Mouse (Mus musculus): ENCODE results near the gene Sdad1. TPM values are rescaled to one million over a fixed set of nuclear protein-coding genes. Genes with fewer than 3 reads are reported as not detected.

The Sdad1 gene
- polyA plus RNA-seq, 1 experiment from 2014 or later: 37.4 TPM

DNA sequence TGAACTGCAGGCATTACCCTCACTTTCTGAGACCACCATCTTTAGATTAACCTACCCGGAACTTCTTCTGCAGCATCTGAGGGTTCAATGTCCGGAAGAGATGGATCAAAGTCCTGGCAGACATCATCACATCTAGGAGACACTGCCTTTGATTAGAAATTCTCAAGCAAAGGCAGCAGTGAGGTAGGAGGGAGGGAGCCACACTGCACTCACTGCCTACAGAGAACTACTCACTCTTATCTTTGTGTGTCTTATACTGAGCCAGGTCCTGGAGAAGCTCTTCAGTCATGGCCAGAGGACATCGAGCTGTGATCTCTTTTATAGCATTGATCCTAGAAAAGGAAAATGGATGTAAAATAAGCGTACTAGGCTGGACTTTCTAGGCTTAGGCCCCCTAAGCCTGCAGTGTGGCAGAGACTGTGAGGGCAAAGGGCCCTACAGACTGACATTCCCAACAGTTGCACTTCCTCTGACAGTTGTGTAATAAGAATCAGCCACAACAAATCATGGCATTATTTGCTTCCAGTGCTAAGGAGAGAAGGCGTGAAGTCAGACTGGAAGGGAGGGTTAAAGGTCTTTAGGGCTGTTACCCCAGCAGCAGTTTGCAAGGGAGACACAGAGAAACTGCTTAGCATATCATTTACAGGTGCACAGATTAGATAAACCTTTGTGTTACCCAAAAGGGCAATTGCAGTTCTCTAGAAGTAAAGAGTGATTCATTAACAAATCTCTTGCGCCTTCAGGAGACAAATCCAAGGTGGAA lies 18.4 kb downstream of the Sdad1 start:
- H3K9ac ChIP-seq (ENCODE audit: low read depth, low read length): no peak overlapping the region
- 92% methylated on average over 6 of the region's 6 CpGs for WGBS
- H3K4me3 ChIP-seq (ENCODE audit: low read depth, low read length): no peak overlapping the region
- ATAC-seq (ENCODE audit: low read depth) (no peak), DNase-seq (ENCODE audit: low spot score) (no peak)
- no peaks in the 10 kb centered on the region for H3K9me3 ChIP-seq (ENCODE audit: control insufficient read depth, low read length)
- no peak overlapping the region for H3K4me2 ChIP-seq (ENCODE audit: low read depth, low read length)
- H3K4me1 ChIP-seq (ENCODE audit: control insufficient read depth, insufficient read depth, low read length): no peaks in the 10 kb centered on the region
- no peak overlapping the region for H3K27ac ChIP-seq (replicated peaks; ENCODE audit: low read depth, low read length)
- H3K27me3 ChIP-seq (replicated peaks; ENCODE audit: control insufficient read depth, insufficient read depth, low read length): no peaks in the 10 kb centered on the region
- H3K36me3 ChIP-seq (ENCODE audit: control insufficient read depth, insufficient read depth, low read length): peaks cover 96% of the 10 kb centered on the region

DNA sequence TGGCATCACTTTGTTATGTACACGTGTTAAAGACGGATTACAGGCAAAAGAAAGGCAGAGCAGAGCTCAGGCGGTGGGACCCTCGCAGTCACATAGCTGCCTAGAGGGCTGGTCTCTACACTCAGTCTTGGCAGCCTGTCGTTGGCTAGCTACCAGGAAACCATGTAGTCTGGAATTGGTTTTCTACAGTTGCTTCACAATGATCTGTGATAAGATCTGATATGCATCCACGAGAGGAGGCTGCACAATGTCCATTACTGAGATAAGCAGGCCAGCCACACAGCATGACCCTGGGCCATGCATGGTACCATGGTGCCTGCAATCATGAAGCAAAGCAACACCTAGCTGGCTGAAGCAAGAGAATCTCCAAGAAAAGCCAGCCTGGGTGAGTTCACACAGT lies 22.4 kb downstream of the Sdad1 start:
- Histone ChIP-seq H3K27ac (replicated peaks; ENCODE audit: low read depth, low read length) (no peak overlapping the region), H3K27me3 (replicated peaks; ENCODE audit: control insufficient read depth, insufficient read depth, low read length) (no peaks in the 10 kb centered on the region), H3K4me3 (ENCODE audit: low read depth, low read length) (no peak overlapping the region), H3K9ac (ENCODE audit: low read depth, low read length) (no peak overlapping the region), H3K4me1 (ENCODE audit: control insufficient read depth, insufficient read depth, low read length) (no peaks in the 10 kb centered on the region), H3K9me3 (ENCODE audit: control insufficient read depth, low read length) (no peaks in the 10 kb centered on the region), H3K4me2 (ENCODE audit: low read depth, low read length) (no peak overlapping the region), H3K36me3 (ENCODE audit: control insufficient read depth, insufficient read depth, low read length) (peaks cover 84% of the 10 kb centered on the region)
- WGBS: 83% methylated on average over 6 of the region's 6 CpGs
- ATAC-seq (ENCODE audit: low read depth): no peak
- DNase-seq (ENCODE audit: low spot score): no peak

GRCm38 (mm10) chr5:92283107-92283506 lies 27.2 kb downstream of the Sdad1 start:
- 0 out of 2 replicates have a peak, but pooled peaks cover 3% of the 10 kb centered on the region for H3K27me3 ChIP-seq (replicated peaks; ENCODE audit: control insufficient read depth, insufficient read depth, low read length)
- no peaks in the 10 kb centered on the region for H3K9me3 ChIP-seq (ENCODE audit: control insufficient read depth, low read length)
- no peak overlapping the region for H3K4me2 ChIP-seq (ENCODE audit: low read depth, low read length)
- 69% methylated on average over 3 of the region's 3 CpGs for WGBS
- no peak overlapping the region for H3K4me3 ChIP-seq (ENCODE audit: low read depth, low read length)
- no peak overlapping the region for H3K27ac ChIP-seq (replicated peaks; ENCODE audit: low read depth, low read length)
- no peak overlapping the region for H3K9ac ChIP-seq (ENCODE audit: low read depth, low read length)
- DNase-seq (ENCODE audit: low spot score) (no peak), ATAC-seq (ENCODE audit: low read depth) (no peak)
- H3K36me3 ChIP-seq (ENCODE audit: control insufficient read depth, insufficient read depth, low read length): peaks cover 38% of the 10 kb centered on the region
- peaks cover 7% of the 10 kb centered on the region; the same call in 1 of the 2 replicates for H3K4me1 ChIP-seq (ENCODE audit: control insufficient read depth, insufficient read depth, low read length)

- no peak for DNase-seq (ENCODE audit: low spot score)
- Histone ChIP-seq H3K9ac (ENCODE audit: low read depth, low read length) (no peak overlapping the region), H3K4me1 (ENCODE audit: control insufficient read depth, insufficient read depth, low read length) (peaks cover 7% of the 10 kb centered on the region; the same call in 1 of the 2 replicates), H3K36me3 (ENCODE audit: control insufficient read depth, insufficient read depth, low read length) (peaks cover 33% of the 10 kb centered on the region), H3K9me3 (ENCODE audit: control insufficient read depth, low read length) (no peaks in the 10 kb centered on the region), H3K4me3 (ENCODE audit: low read depth, low read length) (no peak overlapping the region), H3K4me2 (ENCODE audit: low read depth, low read length) (no peak overlapping the region), H3K27me3 (replicated peaks; ENCODE audit: control insufficient read depth, insufficient read depth, low read length) (0 out of 2 replicates have a peak, but pooled peaks cover 3% of the 10 kb centered on the region), H3K27ac (replicated peaks; ENCODE audit: low read depth, low read length) (no peak overlapping the region)
- WGBS: 67% methylated on average over 4 of the region's 4 CpGs
- no peak for ATAC-seq (ENCODE audit: low read depth)
Measured at GRCm38 (mm10) chr5:92282571-92282970, 27.7 kb downstream of the Sdad1 start.

DNA sequence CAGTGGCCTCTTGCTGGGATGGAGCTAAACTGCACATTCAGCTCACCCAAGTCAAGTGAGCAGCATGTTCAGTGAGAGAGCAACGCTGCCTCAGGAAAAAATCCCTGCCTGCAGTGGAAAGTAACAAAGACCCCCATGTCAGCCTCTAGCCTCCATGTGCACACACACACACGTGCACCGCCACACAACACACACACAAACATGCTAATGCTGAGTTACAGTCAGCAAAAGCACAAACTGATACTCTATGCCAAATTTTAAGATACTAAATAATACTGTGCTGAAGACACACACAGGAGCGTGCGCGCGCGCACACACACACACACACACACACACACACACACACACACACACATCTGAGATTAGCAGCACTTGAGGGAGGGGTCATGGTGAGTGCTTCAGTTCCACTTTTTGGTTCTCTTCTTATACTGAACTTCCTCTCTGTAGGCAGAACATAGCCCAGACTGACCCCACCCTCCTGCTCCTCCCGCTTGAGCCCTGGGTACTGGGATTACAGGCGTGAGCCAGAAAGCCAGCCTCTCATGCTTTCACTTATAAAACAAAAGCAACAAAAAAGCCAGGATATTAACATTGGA lies 31.2 kb downstream of the Sdad1 start:
- ATAC-seq (ENCODE audit: low read depth): no peak
- H3K27me3 ChIP-seq (replicated peaks; ENCODE audit: control insufficient read depth, insufficient read depth, low read length): 0 out of 2 replicates have a peak, but pooled peaks cover 3% of the 10 kb centered on the region
- DNase-seq (ENCODE audit: low spot score): peak; percentile 12
- no peak overlapping the region for H3K4me3 ChIP-seq (ENCODE audit: low read depth, low read length)
- 0 out of 2 replicates have a peak, but pooled peaks cover under 1% of the 10 kb centered on the region for H3K36me3 ChIP-seq (ENCODE audit: control insufficient read depth, insufficient read depth, low read length)
- no peak overlapping the region; the same call in 1 of the 2 replicates for H3K27ac ChIP-seq (replicated peaks; ENCODE audit: low read depth, low read length)
- H3K9me3 ChIP-seq (ENCODE audit: control insufficient read depth, low read length): no peaks in the 10 kb centered on the region
- H3K4me1 ChIP-seq (ENCODE audit: control insufficient read depth, insufficient read depth, low read length): peaks cover 7% of the 10 kb centered on the region; the same call in 1 of the 2 replicates
- no peak overlapping the region for H3K4me2 ChIP-seq (ENCODE audit: low read depth, low read length)
- no peak overlapping the region for H3K9ac ChIP-seq (ENCODE audit: low read depth, low read length)
- 84% methylated on average over 10 of the region's 10 CpGs for WGBS

GRCm38 (mm10) chr5:92277437-92278394 lies 32.6 kb downstream of the Sdad1 start, which contains the start of gene Naaa:
TSS of gene Naaa (minus strand) at chr5:92278170.
- H3K27ac ChIP-seq (replicated peaks; ENCODE audit: low read depth, low read length): peak within 1 kb of the TSS; percentile 35; the same call in 1 of the 2 replicates

DNA sequence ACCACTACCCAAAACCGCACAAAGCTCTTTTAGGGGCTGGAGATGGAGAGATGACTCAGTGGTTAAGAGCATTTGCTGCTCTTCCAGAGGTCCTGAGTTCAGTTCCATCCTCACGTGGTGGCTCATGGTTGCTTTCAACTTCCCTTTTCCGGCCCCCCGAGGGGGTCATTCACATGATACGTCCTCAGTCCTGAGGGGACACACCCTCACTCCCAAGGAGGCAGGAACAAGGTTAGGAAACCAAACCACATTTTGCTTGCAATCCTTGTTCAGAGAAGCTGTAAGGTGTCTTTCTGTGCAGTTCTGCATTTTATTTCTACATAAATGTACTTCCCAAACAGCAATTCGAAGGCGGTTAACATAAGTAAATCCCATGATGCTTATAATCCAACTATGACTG lies 39.8 kb downstream of the Sdad1 start:
- Histone ChIP-seq H3K4me2 (ENCODE audit: low read depth, low read length) (no peak overlapping the region), H3K27me3 (replicated peaks; ENCODE audit: control insufficient read depth, insufficient read depth, low read length) (no peaks in the 10 kb centered on the region), H3K9ac (ENCODE audit: low read depth, low read length) (no peak overlapping the region), H3K36me3 (ENCODE audit: control insufficient read depth, insufficient read depth, low read length) (no peaks in the 10 kb centered on the region), H3K4me3 (ENCODE audit: low read depth, low read length) (no peak overlapping the region), H3K9me3 (ENCODE audit: control insufficient read depth, low read length) (no peaks in the 10 kb centered on the region), H3K4me1 (ENCODE audit: control insufficient read depth, insufficient read depth, low read length) (no peaks in the 10 kb centered on the region), H3K27ac (replicated peaks; ENCODE audit: low read depth, low read length) (no peak overlapping the region)
- WGBS: 86% methylated on average over 7 of the region's 7 CpGs
- ATAC-seq (ENCODE audit: low read depth): no peak
- no peak for DNase-seq (ENCODE audit: low spot score)

More at GRCm38 (mm10) chr5:92277437-92278394, 32.6 kb downstream of the Sdad1 start, which contains the start of gene Naaa:
- Histone ChIP-seq H3K27me3 (replicated peaks; ENCODE audit: control insufficient read depth, insufficient read depth, low read length) (0 out of 2 replicates have a peak, but pooled peaks cover 3% of the 10 kb centered on the region), H3K4me2 (ENCODE audit: low read depth, low read length) (peak within 1 kb of the TSS; percentile 88), H3K4me3 (ENCODE audit: low read depth, low read length) (peak within 1 kb of the TSS; percentile 67), H3K9me3 (ENCODE audit: control insufficient read depth, low read length) (no peaks in the 10 kb centered on the region), H3K9ac (ENCODE audit: low read depth, low read length) (peak within 1 kb of the TSS; percentile 68), H3K4me1 (ENCODE audit: control insufficient read depth, insufficient read depth, low read length) (peaks cover 7% of the 10 kb centered on the region; the same call in 1 of the 2 replicates), H3K36me3 (ENCODE audit: control insufficient read depth, insufficient read depth, low read length) (no peaks in the 10 kb centered on the region)
- ATAC-seq (ENCODE audit: low read depth) (peak; percentile 94), DNase-seq (ENCODE audit: low spot score) (peak; percentile 92)
- 4% methylated on average over 44 of the region's 54 CpGs for WGBS

All from embryonic facial prominence, embryonic 14.5 days (tissue).